Mouse (Mus musculus) liver, embryonic 13.5 days (tissue): ENCODE measurements around the gene Fam78a. TPM values are rescaled to one million over a fixed set of nuclear protein-coding genes. Genes with fewer than 3 reads are reported as not detected.

Source experiments
- ATAC-seq: fragments of 200-750 bp; cut with Nextera tagmentation; 2 replicates; pipeline ENCODE4 v1.8.0; 2017; ENCODE audit warnings: low read depth, mild to moderate bottlenecking, moderate number of reproducible peaks, moderate library complexity
- DNase-seq: peaks from one replicate; pipeline ENCODE4 v3.0.0; 2022
- H3K27ac ChIP-seq: fragments of 300-500 bp; sonication (generic); 2 replicates; pipeline ENCODE4 v1.5.1; 2015; ENCODE audit warnings: moderate library complexity, mild to moderate bottlenecking, inconsistent platforms
- H3K27me3 ChIP-seq: fragments of 300-500 bp; sonication (generic); 2 replicates; pipeline ENCODE4 v1.6.1; 2015; ENCODE audit warnings: mild to moderate bottlenecking, inconsistent platforms
- H3K36me3 ChIP-seq: fragments of 300-500 bp; sonication (generic); 2 replicates; pipeline ENCODE4 v1.6.1; 2015; ENCODE audit warnings: mild to moderate bottlenecking, inconsistent platforms
- H3K4me1 ChIP-seq: fragments of 300-500 bp; sonication (generic); replicated peaks from 2 replicates; pipeline ENCODE4 v1.6.1; 2015; ENCODE audit warnings: inconsistent platforms
- H3K4me2 ChIP-seq: fragments of 300-500 bp; sonication (generic); 2 replicates; pipeline ENCODE4 v1.6.1; 2015; ENCODE audit warnings: inconsistent platforms, mild to moderate bottlenecking, moderate library complexity
- H3K4me3 ChIP-seq: fragments of 300-500 bp; sonication (generic); replicated peaks from 2 replicates; pipeline ENCODE4 v1.5.1; 2015; ENCODE audit warnings: mild to moderate bottlenecking, inconsistent platforms
- H3K9ac ChIP-seq: fragments of 300-500 bp; sonication (generic); 2 replicates; pipeline ENCODE4 v1.6.1; 2015; ENCODE audit warnings: mild to moderate bottlenecking, inconsistent platforms
- H3K9me3 ChIP-seq: fragments of 300-500 bp; sonication (generic); replicated peaks from 2 replicates; pipeline ENCODE4 v1.6.1; 2016; ENCODE audit warnings: inconsistent platforms
- WGBS: fragments of 180-500 bp; shearing (Covaris S2); methylation state at CpG from one replicate; pipeline ENCODE4 v1.1.7; 2015; ENCODE audit not compliant: insufficient replicate concordance; 5-methylcytosine and 5-hydroxymethylcytosine counted together
- polyA plus RNA-seq: library from polyadenylated mRNA; unstranded; fragments of >200 nt; fragmentation: Nextera tagmentation; extraction: Ambion mirVana; gene quantifications from 2 replicates; pipeline ENCODE4 v1.2.1, GENCODE M21; 2015

Fam78a gene
- polyA plus RNA-seq, 1 experiment from 2014 or later: 10.6 TPM

- WGBS: 56% methylated on average over 22 of the region's 22 CpGs
Measured at GRCm38 (mm10) chr2:32095351-32096121, 10.9 kb upstream of the Fam78a start, which contains the start of gene Plpp7. Plpp7 (plus strand) TSS chr2:32095528.

GRCm38 (mm10) chr2:32094001-32094707 is 9.5 kb upstream of the Fam78a start:
- DNase-seq (no peak), ATAC-seq (peak; percentile 24; the same call in 1 of the 2 replicates)
- Histone ChIP-seq H3K9me3 (no peaks in the 10 kb centered on the region), H3K27me3 (peaks cover 18% of the 10 kb centered on the region), H3K4me2 (no peak overlapping the region), H3K36me3 (no peaks in the 10 kb centered on the region), H3K9ac (0 out of 2 replicates have a peak overlapping the region, but pooled peaks have one; percentile 17), H3K4me3 (no peak overlapping the region), H3K27ac (peak overlapping the region; percentile 59), H3K4me1 (peaks cover 50% of the 10 kb centered on the region)
- WGBS: 64% methylated on average over 7 of the region's 7 CpGs

More at GRCm38 (mm10) chr2:32095351-32096121, 10.9 kb upstream of the Fam78a start, which contains the start of gene Plpp7:
- peak within 1 kb of the TSS; percentile 37 for H3K4me3 ChIP-seq
- no peaks in the 10 kb centered on the region for H3K9me3 ChIP-seq
- H3K36me3 ChIP-seq: no peaks in the 10 kb centered on the region
- H3K27ac ChIP-seq: peak within 1 kb of the TSS; percentile 59
- 0 out of 2 replicates have a peak, but pooled peaks cover 5% of the 10 kb centered on the region for H3K27me3 ChIP-seq
- peak within 1 kb of the TSS; percentile 59 for H3K4me2 ChIP-seq
- ATAC-seq (peak; percentile 70), DNase-seq (no peak)
- peak within 1 kb of the TSS; percentile 61 for H3K9ac ChIP-seq
- H3K4me1 ChIP-seq: peaks cover 54% of the 10 kb centered on the region

GRCm38 (mm10) chr2:32091956-32092355 is 7.3 kb upstream of the Fam78a start:
- DNase-seq (no peak), ATAC-seq (no peak)
- Histone ChIP-seq H3K27me3 (peaks cover 40% of the 10 kb centered on the region), H3K4me1 (peaks cover 51% of the 10 kb centered on the region), H3K4me3 (no peak overlapping the region), H3K9me3 (no peaks in the 10 kb centered on the region), H3K27ac (peak overlapping the region; percentile 39; the same call in 1 of the 2 replicates), H3K36me3 (no peaks in the 10 kb centered on the region), H3K9ac (no peak overlapping the region), H3K4me2 (no peak overlapping the region)
- WGBS: 59% methylated on average over 3 of the region's 3 CpGs

- Histone ChIP-seq H3K9me3 (no peaks in the 10 kb centered on the region), H3K4me1 (peaks cover 51% of the 10 kb centered on the region), H3K27ac (no peak overlapping the region), H3K36me3 (no peaks in the 10 kb centered on the region), H3K4me3 (no peak overlapping the region), H3K27me3 (peaks cover 43% of the 10 kb centered on the region), H3K9ac (no peak overlapping the region), H3K4me2 (no peak overlapping the region)
- DNase-seq (no peak), ATAC-seq (no peak)
- 65% methylated on average over 2 of the region's 2 CpGs for WGBS
Measured at GRCm38 (mm10) chr2:32090145-32090544, 5.5 kb upstream of the Fam78a start.

GRCm38 (mm10) chr2:32089606-32090005 is 4.9 kb upstream of the Fam78a start:
- Histone ChIP-seq H3K4me3 (no peak overlapping the region), H3K9ac (no peak overlapping the region), H3K36me3 (no peaks in the 10 kb centered on the region), H3K4me2 (no peak overlapping the region), H3K27ac (no peak overlapping the region), H3K9me3 (no peaks in the 10 kb centered on the region), H3K4me1 (peaks cover 55% of the 10 kb centered on the region), H3K27me3 (peaks cover 43% of the 10 kb centered on the region)
- WGBS: 50% methylated on average over 3 of the region's 3 CpGs
- DNase-seq (no peak), ATAC-seq (no peak)

GRCm38 (mm10) chr2:32088372-32088981 is 3.8 kb upstream of the Fam78a start:
- ATAC-seq: no peak
- peaks cover 50% of the 10 kb centered on the region for H3K4me1 ChIP-seq
- no peak overlapping the region for H3K4me3 ChIP-seq
- DNase-seq: no peak
- H3K4me2 ChIP-seq: peak overlapping the region; percentile 36
- no peak overlapping the region for H3K27ac ChIP-seq
- no peaks in the 10 kb centered on the region for H3K36me3 ChIP-seq
- H3K9me3 ChIP-seq: no peaks in the 10 kb centered on the region
- H3K27me3 ChIP-seq: peaks cover 43% of the 10 kb centered on the region
- 24% methylated on average over 35 of the region's 35 CpGs for WGBS
- H3K9ac ChIP-seq: peak overlapping the region; percentile 49

GRCm38 (mm10) chr2:32087606-32088005 is 2.9 kb upstream of the Fam78a start:
- ATAC-seq (no peak), DNase-seq (no peak)
- no peak overlapping the region for H3K4me3 ChIP-seq
- H3K9ac ChIP-seq: no peak overlapping the region
- H3K27me3 ChIP-seq: peaks cover 43% of the 10 kb centered on the region
- no peaks in the 10 kb centered on the region for H3K9me3 ChIP-seq
- H3K4me1 ChIP-seq: peaks cover 53% of the 10 kb centered on the region
- no peaks in the 10 kb centered on the region for H3K36me3 ChIP-seq
- no peak overlapping the region for H3K4me2 ChIP-seq
- H3K27ac ChIP-seq: peak overlapping the region; percentile 40; the same call in 1 of the 2 replicates
- WGBS: 63% methylated on average over 4 of the region's 4 CpGs

- peak overlapping the region; percentile 100 for H3K4me2 ChIP-seq
- DNase-seq (peak; percentile 76), ATAC-seq (peak; percentile 83)
- H3K9ac ChIP-seq: peak overlapping the region; percentile 94
- peaks cover 77% of the 10 kb centered on the region for H3K4me1 ChIP-seq
- H3K36me3 ChIP-seq: peaks cover 3% of the 10 kb centered on the region; the same call in 1 of the 2 replicates
- peak overlapping the region; percentile 85 for H3K4me3 ChIP-seq
- peaks cover 35% of the 10 kb centered on the region for H3K27me3 ChIP-seq
- H3K9me3 ChIP-seq: no peaks in the 10 kb centered on the region
- H3K27ac ChIP-seq: peak overlapping the region; percentile 98
- 22% methylated on average over 2 of the region's 2 CpGs for WGBS
Measured at GRCm38 (mm10) chr2:32085231-32085630, 574 bp upstream of the Fam78a start.

GRCm38 (mm10) chr2:32084872-32085199 is 179 bp upstream of the Fam78a start:
- H3K4me3 ChIP-seq: peak overlapping the region; percentile 85
- peaks cover 32% of the 10 kb centered on the region for H3K27me3 ChIP-seq
- H3K36me3 ChIP-seq: peaks cover 7% of the 10 kb centered on the region
- 20% methylated on average over 2 of the region's 2 CpGs for WGBS
- H3K27ac ChIP-seq: peak overlapping the region; percentile 98
- H3K4me1 ChIP-seq: peaks cover 81% of the 10 kb centered on the region
- H3K9me3 ChIP-seq: no peaks in the 10 kb centered on the region
- no peak for ATAC-seq
- no peak for DNase-seq
- H3K9ac ChIP-seq: peak overlapping the region; percentile 94
- peak overlapping the region; percentile 100 for H3K4me2 ChIP-seq

- Histone ChIP-seq H3K4me3 (peak overlapping the region; percentile 85), H3K27ac (peak overlapping the region; percentile 98)
- peak; percentile 63 for DNase-seq
Measured at GRCm38 (mm10) chr2:32083159-32084011, 1.3 kb downstream of the Fam78a start.

More at GRCm38 (mm10) chr2:32083159-32084011, 1.3 kb downstream of the Fam78a start:
- peak overlapping the region; percentile 100 for H3K4me2 ChIP-seq
- peaks cover 20% of the 10 kb centered on the region for H3K36me3 ChIP-seq
- H3K9me3 ChIP-seq: no peaks in the 10 kb centered on the region
- peak overlapping the region; percentile 94 for H3K9ac ChIP-seq
- peak; percentile 78 for ATAC-seq
- H3K27me3 ChIP-seq: peaks cover 17% of the 10 kb centered on the region
- peaks cover 87% of the 10 kb centered on the region for H3K4me1 ChIP-seq
- under 1% methylated on average over 91 of the region's 91 CpGs for WGBS
